Mouse (Mus musculus): ENCODE results near the gene Fetub. TPM values are rescaled to one million over a fixed set of nuclear protein-coding genes. Genes with fewer than 3 reads are reported as not detected.
A peak's percentile ranks its signal among the peaks of the same experiment; 100 is the strongest.

The Fetub gene
- polyA plus RNA-seq, 1 experiment from 2014 or later: not detected

DNA sequence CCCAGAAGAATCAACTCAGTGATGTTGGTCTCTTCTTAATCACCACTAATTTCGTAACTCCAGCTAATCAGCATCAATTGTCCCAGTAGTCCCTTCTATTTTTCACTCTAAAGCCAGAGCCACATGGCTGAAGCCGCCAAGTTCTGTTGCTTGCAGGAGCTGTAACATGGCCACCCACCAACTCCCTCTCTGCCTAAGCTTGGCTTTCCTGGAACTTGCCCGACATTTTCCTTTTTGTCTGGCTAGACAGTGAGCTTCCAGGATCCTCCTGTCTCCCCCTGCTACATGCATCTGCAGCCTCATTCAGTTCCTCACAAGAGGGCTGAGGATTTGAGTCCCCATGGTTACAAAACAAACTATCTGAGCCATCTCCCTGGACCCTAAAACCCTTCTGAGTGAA, 6.1 kb upstream of the Fetub start:
- WGBS: 80% methylated on average over 3 of the region's 3 CpGs
- H3K4me3 ChIP-seq (replicated peaks): no peak overlapping the region
- H3K4me2 ChIP-seq: no peak overlapping the region
- no peak overlapping the region for H3K27ac ChIP-seq
- no peaks in the 10 kb centered on the region for H3K27me3 ChIP-seq
- no peaks in the 10 kb centered on the region for H3K36me3 ChIP-seq
- H3K9ac ChIP-seq (replicated peaks): no peak overlapping the region
- ATAC-seq (ENCODE audit: insufficient number of reproducible peaks, insufficient read depth, low FRiP score, low TSS enrichment, low read depth): no peak
- peaks cover 5% of the 10 kb centered on the region; the same call in 1 of the 2 replicates for H3K9me3 ChIP-seq
- H3K4me1 ChIP-seq (replicated peaks): no peaks in the 10 kb centered on the region

DNA sequence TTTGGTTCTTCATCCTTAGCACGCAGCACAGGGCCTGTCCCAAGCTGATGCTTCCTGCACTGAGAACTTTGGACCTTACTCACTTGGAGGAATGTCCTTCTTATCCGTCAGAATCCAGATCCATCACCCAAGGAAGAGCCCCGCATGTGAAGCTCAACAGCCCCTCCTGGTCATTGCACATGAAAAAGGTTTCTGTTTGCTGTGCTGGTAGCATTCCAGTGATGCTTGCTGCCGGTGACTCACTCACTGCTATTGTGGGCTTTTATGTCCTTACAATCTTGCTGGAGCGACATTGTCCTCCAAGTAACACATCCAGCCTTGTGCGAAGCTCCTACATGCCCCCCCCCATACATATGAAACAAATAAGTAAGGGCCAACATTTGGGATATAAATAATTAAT, 5.2 kb upstream of the Fetub start:
- WGBS: 90% methylated on average over 6 of the region's 6 CpGs
- peaks cover 5% of the 10 kb centered on the region; the same call in 1 of the 2 replicates for H3K9me3 ChIP-seq

GRCm38 (mm10) chr16:22914276-22914675, 3.9 kb upstream of the Fetub start:
- H3K36me3 ChIP-seq: no peaks in the 10 kb centered on the region
- 0 out of 2 replicates have a peak, but pooled peaks cover 3% of the 10 kb centered on the region for H3K4me1 ChIP-seq (replicated peaks)
- no peak overlapping the region for H3K27ac ChIP-seq
- peaks cover 5% of the 10 kb centered on the region; the same call in 1 of the 2 replicates for H3K9me3 ChIP-seq
- no peak for ATAC-seq (ENCODE audit: insufficient number of reproducible peaks, insufficient read depth, low FRiP score, low TSS enrichment, low read depth)
- H3K4me3 ChIP-seq (replicated peaks): no peak overlapping the region
- H3K27me3 ChIP-seq: no peaks in the 10 kb centered on the region
- H3K4me2 ChIP-seq: no peak overlapping the region
- no peak overlapping the region for H3K9ac ChIP-seq (replicated peaks)

More for the DNA sequence above, 5.2 kb upstream of the Fetub start:
- H3K4me3 ChIP-seq (replicated peaks): no peak overlapping the region
- no peak overlapping the region for H3K9ac ChIP-seq (replicated peaks)
- H3K27ac ChIP-seq: no peak overlapping the region
- H3K36me3 ChIP-seq: no peaks in the 10 kb centered on the region
- H3K4me2 ChIP-seq: no peak overlapping the region
- ATAC-seq (ENCODE audit: insufficient number of reproducible peaks, insufficient read depth, low FRiP score, low TSS enrichment, low read depth): no peak
- no peaks in the 10 kb centered on the region for H3K27me3 ChIP-seq
- H3K4me1 ChIP-seq (replicated peaks): no peaks in the 10 kb centered on the region

GRCm38 (mm10) chr16:22918664-22919312, 654 bp downstream of the Fetub start:
- no peak overlapping the region for H3K4me2 ChIP-seq
- H3K9me3 ChIP-seq: peaks cover 5% of the 10 kb centered on the region; the same call in 1 of the 2 replicates
- WGBS: 52% methylated on average over 15 of the region's 15 CpGs
- peak; percentile 56; the same call in 1 of the 2 replicates for ATAC-seq (ENCODE audit: insufficient number of reproducible peaks, insufficient read depth, low FRiP score, low TSS enrichment, low read depth)
- no peaks in the 10 kb centered on the region for H3K36me3 ChIP-seq
- no peak overlapping the region for H3K9ac ChIP-seq (replicated peaks)
- H3K4me1 ChIP-seq (replicated peaks): peaks cover 3% of the 10 kb centered on the region; the same call in 1 of the 2 replicates
- H3K27me3 ChIP-seq: no peaks in the 10 kb centered on the region
- no peak overlapping the region for H3K27ac ChIP-seq
- H3K4me3 ChIP-seq (replicated peaks): no peak overlapping the region

GRCm38 (mm10) chr16:22919971-22920854, 2.1 kb downstream of the Fetub start:
- H3K36me3 ChIP-seq: no peaks in the 10 kb centered on the region
- H3K27me3 ChIP-seq: no peaks in the 10 kb centered on the region
- no peak overlapping the region for H3K4me2 ChIP-seq
- H3K4me1 ChIP-seq (replicated peaks): peaks cover 3% of the 10 kb centered on the region; the same call in 1 of the 2 replicates
- peaks cover 5% of the 10 kb centered on the region; the same call in 1 of the 2 replicates for H3K9me3 ChIP-seq
- no peak overlapping the region for H3K27ac ChIP-seq
- no peak overlapping the region for H3K4me3 ChIP-seq (replicated peaks)
- no peak for ATAC-seq (ENCODE audit: insufficient number of reproducible peaks, insufficient read depth, low FRiP score, low TSS enrichment, low read depth)
- no peak overlapping the region for H3K9ac ChIP-seq (replicated peaks)
- 52% methylated on average over 18 of the region's 18 CpGs for WGBS

DNA sequence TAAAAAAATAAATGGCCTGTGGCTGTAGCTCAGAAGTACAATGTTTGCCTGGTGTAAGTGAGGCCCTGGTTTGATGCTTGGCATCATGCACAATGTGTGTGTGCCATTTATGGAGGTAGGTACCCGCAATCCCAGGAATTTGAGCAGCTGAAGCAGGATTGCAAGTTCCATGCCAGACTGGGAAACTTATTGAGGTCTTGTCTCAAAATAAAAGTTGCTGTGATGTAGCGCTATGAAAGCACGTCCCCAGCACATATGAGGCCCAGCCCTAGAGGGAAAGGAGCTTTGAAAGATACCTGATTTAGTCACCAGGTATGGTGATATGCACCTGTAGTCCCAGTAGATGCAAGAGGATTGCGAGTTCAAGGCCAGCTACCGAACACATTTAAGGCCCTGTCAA, 3.6 kb downstream of the Fetub start:
- Histone ChIP-seq H3K9ac (replicated peaks) (no peak overlapping the region), H3K4me2 (no peak overlapping the region), H3K9me3 (no peaks in the 10 kb centered on the region), H3K36me3 (no peaks in the 10 kb centered on the region), H3K4me3 (replicated peaks) (no peak overlapping the region), H3K27me3 (no peaks in the 10 kb centered on the region), H3K4me1 (replicated peaks) (peaks cover 3% of the 10 kb centered on the region; the same call in 1 of the 2 replicates), H3K27ac (no peak overlapping the region)
- ATAC-seq (ENCODE audit: insufficient number of reproducible peaks, insufficient read depth, low FRiP score, low TSS enrichment, low read depth): no peak
- 94% methylated on average over 5 of the region's 5 CpGs for WGBS

DNA sequence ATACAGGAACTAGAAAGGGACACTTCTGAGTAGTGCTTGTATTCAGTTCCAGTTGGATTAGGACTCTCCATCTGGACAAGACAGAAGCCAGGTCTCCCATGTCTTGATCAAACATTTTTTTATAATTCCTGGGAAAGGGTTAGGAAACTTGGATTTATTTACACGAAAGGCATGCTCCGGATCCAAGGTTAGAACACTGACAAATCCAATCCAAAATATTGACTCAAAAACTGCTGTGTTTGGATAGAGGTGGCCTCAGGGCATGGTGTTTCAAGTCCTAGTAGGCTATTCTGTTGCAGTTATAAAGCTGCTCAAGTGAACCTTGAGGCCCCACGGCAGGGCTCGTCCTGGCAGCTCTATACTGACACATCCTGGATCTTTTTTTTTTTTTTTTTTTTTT, 4.3 kb downstream of the Fetub start:
- no peak for ATAC-seq (ENCODE audit: insufficient number of reproducible peaks, insufficient read depth, low FRiP score, low TSS enrichment, low read depth)
- WGBS: 84% methylated on average over 4 of the region's 4 CpGs

DNA sequence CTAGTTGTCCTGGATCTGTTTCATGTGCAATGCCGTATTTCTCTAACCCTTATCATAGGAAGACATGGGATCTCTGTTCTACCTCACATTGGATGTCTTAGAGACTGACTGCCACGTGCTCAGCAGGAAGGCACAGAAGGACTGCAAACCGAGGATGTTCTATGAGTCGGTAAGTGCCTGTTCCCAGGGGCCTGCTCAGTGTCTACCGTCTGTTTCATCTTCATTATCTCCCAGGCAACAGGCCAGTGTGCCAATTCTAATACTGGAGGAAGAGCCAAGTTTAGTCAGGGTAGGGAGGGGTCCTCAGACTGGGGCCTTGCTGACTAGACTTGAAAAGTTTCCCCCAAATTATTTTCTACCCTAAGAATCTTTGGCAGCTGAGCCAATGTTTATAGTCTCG, 11.4 kb downstream of the Fetub start:
- H3K4me2 ChIP-seq: no peak overlapping the region
- no peak for ATAC-seq (ENCODE audit: insufficient number of reproducible peaks, insufficient read depth, low FRiP score, low TSS enrichment, low read depth)
- H3K27me3 ChIP-seq: no peaks in the 10 kb centered on the region
- no peaks in the 10 kb centered on the region for H3K36me3 ChIP-seq
- H3K4me1 ChIP-seq (replicated peaks): no peaks in the 10 kb centered on the region
- WGBS: 83% methylated on average over 6 of the region's 6 CpGs
- H3K4me3 ChIP-seq (replicated peaks): no peak overlapping the region
- no peak overlapping the region for H3K9ac ChIP-seq (replicated peaks)
- no peaks in the 10 kb centered on the region for H3K9me3 ChIP-seq
- no peak overlapping the region for H3K27ac ChIP-seq

More for the DNA sequence above, 4.3 kb downstream of the Fetub start:
- H3K9ac ChIP-seq (replicated peaks): no peak overlapping the region
- H3K36me3 ChIP-seq: no peaks in the 10 kb centered on the region
- no peak overlapping the region for H3K4me2 ChIP-seq
- H3K27me3 ChIP-seq: no peaks in the 10 kb centered on the region
- no peaks in the 10 kb centered on the region for H3K9me3 ChIP-seq
- H3K4me1 ChIP-seq (replicated peaks): peaks cover 3% of the 10 kb centered on the region; the same call in 1 of the 2 replicates
- H3K27ac ChIP-seq: no peak overlapping the region
- H3K4me3 ChIP-seq (replicated peaks): no peak overlapping the region

DNA sequence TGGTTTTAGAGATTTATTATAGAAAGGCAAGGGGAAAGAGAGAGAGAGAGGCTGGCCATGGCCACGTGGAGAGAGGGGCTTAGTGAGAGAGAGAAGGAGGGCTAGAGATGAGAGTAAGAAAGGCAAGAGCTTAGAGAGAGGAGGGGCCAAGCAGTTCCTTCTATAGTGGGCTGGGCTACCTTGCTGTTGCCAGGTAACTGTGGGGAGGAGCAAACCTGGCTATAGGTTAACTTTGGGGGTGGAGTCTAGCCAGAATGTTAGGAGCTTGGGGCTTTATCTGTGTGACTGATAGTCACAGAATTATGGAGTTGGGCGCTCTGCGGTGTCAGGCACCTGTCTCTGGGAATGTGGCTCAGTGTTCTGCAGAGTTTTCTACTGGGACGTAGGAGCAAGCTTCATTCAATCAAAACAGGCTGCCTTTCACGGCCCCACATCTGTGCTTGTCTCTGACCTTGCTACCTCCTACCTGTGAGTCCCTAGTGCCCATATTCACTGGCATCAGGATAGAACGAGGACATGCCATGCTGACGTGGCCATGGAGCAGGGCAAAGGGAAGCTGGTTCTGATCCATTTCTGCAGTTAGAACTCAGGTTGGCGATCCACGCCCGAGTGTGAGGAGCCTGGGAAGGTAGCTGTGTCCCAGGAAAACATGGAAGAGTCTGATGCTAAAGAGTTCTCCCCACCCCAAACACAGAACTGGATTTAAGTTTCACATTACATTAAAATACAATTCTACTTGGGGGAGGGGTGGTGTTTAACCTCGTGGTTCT, 13.5 kb downstream of the Fetub start:
- H3K9me3 ChIP-seq: no peaks in the 10 kb centered on the region
- 82% methylated on average over 11 of the region's 11 CpGs for WGBS
- H3K27ac ChIP-seq: no peak overlapping the region
- no peaks in the 10 kb centered on the region for H3K4me1 ChIP-seq (replicated peaks)
- H3K36me3 ChIP-seq: no peaks in the 10 kb centered on the region
- H3K4me3 ChIP-seq (replicated peaks): no peak overlapping the region
- no peak overlapping the region for H3K9ac ChIP-seq (replicated peaks)
- H3K27me3 ChIP-seq: no peaks in the 10 kb centered on the region
- no peak overlapping the region for H3K4me2 ChIP-seq
- no peak for ATAC-seq (ENCODE audit: insufficient number of reproducible peaks, insufficient read depth, low FRiP score, low TSS enrichment, low read depth)

GRCm38 (mm10) chr16:22937631-22938030, 19.5 kb downstream of the Fetub start:
- Histone ChIP-seq H3K36me3 (no peaks in the 10 kb centered on the region), H3K4me2 (no peak overlapping the region), H3K27me3 (no peaks in the 10 kb centered on the region), H3K9me3 (no peaks in the 10 kb centered on the region), H3K4me1 (replicated peaks) (no peaks in the 10 kb centered on the region), H3K4me3 (replicated peaks) (no peak overlapping the region), H3K9ac (replicated peaks) (no peak overlapping the region), H3K27ac (no peak overlapping the region)
- 90% methylated on average over 12 of the region's 12 CpGs for WGBS
- ATAC-seq (ENCODE audit: insufficient number of reproducible peaks, insufficient read depth, low FRiP score, low TSS enrichment, low read depth): no peak

DNA sequence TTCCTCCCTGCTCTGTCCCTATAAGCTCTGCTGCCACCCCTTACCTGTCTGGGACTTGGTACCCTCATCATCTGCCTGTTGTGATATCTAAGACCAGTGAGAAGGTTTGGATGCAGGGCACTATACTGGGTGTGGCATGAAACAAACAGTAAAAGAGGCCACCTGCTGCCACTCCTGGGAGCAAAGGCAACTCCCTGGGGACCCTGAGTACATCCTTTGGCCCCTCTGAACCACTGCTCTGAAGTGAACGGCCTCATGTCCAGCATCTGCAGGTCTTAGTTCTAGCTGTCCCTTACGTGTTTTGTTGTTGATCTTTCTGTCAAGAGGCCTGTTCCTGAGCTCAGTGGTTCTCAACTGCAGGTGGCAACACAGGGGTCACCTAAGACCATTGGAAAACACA, 20.4 kb downstream of the Fetub start:
- ATAC-seq (ENCODE audit: insufficient number of reproducible peaks, insufficient read depth, low FRiP score, low TSS enrichment, low read depth): no peak
- WGBS: 74% methylated on average over 2 of the region's 2 CpGs
- Histone ChIP-seq H3K9me3 (no peaks in the 10 kb centered on the region), H3K4me3 (replicated peaks) (no peak overlapping the region), H3K4me2 (no peak overlapping the region), H3K27me3 (no peaks in the 10 kb centered on the region), H3K9ac (replicated peaks) (no peak overlapping the region), H3K36me3 (no peaks in the 10 kb centered on the region), H3K4me1 (replicated peaks) (no peaks in the 10 kb centered on the region), H3K27ac (no peak overlapping the region)

Measured in limb, embryonic 12.5 days (tissue).